ENCODE assay signal across 26 mouse cellular contexts in the genomic region with DNA sequence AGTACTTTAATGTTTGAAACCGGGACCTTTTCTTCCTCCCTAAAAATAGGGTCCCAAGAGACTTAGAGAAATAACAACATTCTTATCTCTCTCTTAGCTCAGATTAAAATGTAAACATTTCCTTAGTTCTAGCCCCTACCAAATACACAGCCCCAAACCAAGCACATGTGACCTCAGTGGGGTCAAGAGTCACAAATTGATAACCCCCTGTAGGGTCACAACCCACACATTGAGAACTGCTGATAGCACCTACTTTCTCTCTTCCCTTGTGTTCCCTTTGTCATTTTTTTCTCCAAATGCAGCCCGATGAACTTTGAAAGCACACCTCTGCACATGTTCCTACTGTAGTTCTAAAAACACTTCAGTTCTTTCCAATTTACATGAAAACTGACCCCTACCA. TPM values are rescaled to one million over a fixed set of nuclear protein-coding genes. Genes with fewer than 3 reads are reported as not detected.
"Had no signal": no experiment of that assay in that cellular context is flagged by ENCODE, and none has a peak within 500 bp of the region (broad histone marks: within the 10 kb centered on the region; RNA-seq: fewer than 3 reads in every experiment).

No protein-coding gene starts in this region.

- H3K36me3 ChIP-seq: liver, embryonic 15.5 days; neural tube, embryonic 12.5 days had no signal

- H3K4me2 ChIP-seq: liver, embryonic 15.5 days; midbrain, embryonic 11.5 days; neural tube, embryonic 12.5 days had no signal

- H3K9me3 ChIP-seq: liver, embryonic 15.5 days had no signal

- H3K9ac ChIP-seq: liver, embryonic 15.5 days; neural tube, embryonic 12.5 days had no signal

- H3K27ac ChIP-seq: left cerebral cortex, adult 2 months; liver, embryonic 15.5 days; neural tube, embryonic 12.5 days had no signal

- H3K4me3 ChIP-seq: left cerebral cortex, adult 2 months; liver, embryonic 15.5 days; neural tube, embryonic 12.5 days had no signal

- H3K27me3 ChIP-seq: liver, embryonic 15.5 days; neural tube, embryonic 12.5 days had no signal

- ATAC-seq: inflammation-experienced regulatory T-cells, adult 6 months; intestine, embryonic 16.5 days had no signal

- DNase-seq: kidney, adult 18-20 months; kidney, postnatal 10 days; kidney, postnatal 36 days; layer of hippocampus, postnatal 36 days; lung, adult 2 months; lung, postnatal 14 days; lung, postnatal 4 days; midbrain, embryonic 14.5 days; retina, postnatal 1 day; right cerebral cortex, postnatal 25 days; spleen, adult 18-20 months; thymus, adult 2 months; thymus, postnatal 14 days; thymus, postnatal 4 days had no signal

- H3K4me1 ChIP-seq: liver, embryonic 15.5 days; neural tube, embryonic 12.5 days had no signal

RNA-seq across cellular contexts. Expression of gene Mup5, which starts 19.4 kb away (rescaled TPM):
- polyA plus RNA-seq: inflammation-experienced regulatory T-cells, adult 6 months; intestine, embryonic 16.5 days; kidney, embryonic 14.5 days; limb, embryonic 11.5 days; limb, embryonic 14.5 days; liver, embryonic 15.5 days; lung, adult 2 months; lung, embryonic 16.5 days; midbrain, embryonic 11.5 days; midbrain, embryonic 14.5 days; midbrain, postnatal 0 days; neural tube, embryonic 12.5 days; stomach, embryonic 16.5 days; thymus, adult 2 months had no signal

RNA-seq across cellular contexts. Expression of gene Mup19, which starts 33.5 kb away (rescaled TPM):
- polyA plus RNA-seq: inflammation-experienced regulatory T-cells, adult 6 months; intestine, embryonic 16.5 days; kidney, embryonic 14.5 days; liver, embryonic 15.5 days; lung, adult 2 months; lung, embryonic 16.5 days; midbrain, embryonic 11.5 days; midbrain, embryonic 14.5 days; midbrain, postnatal 0 days; neural tube, embryonic 12.5 days; stomach, embryonic 16.5 days; thymus, adult 2 months had no signal
